Mouse (Mus musculus): ENCODE measurements at regions not wholly inside any gene's neighbourhood (a gene's known extent, or its start where the extent isn't known, plus 50 kb on each side); places are given as distances from the start of the nearest gene placed in this dataset.

- no peaks in the 10 kb centered on the region for H3K27me3 ChIP-seq (ENCODE audit: control insufficient read depth, insufficient read depth, insufficient read length)
- H3ac ChIP-seq (ENCODE audit: control insufficient read depth, insufficient read length, low read depth), result no peak overlapping the region
- no peak overlapping the region for H3K4me3 ChIP-seq (ENCODE audit: insufficient read depth, poor library complexity, severe bottlenecking)
- H3K79me3 ChIP-seq (ENCODE audit: low read depth), result no peaks in the 10 kb centered on the region
- no peaks in the 10 kb centered on the region for H3K36me3 ChIP-seq (ENCODE audit: control insufficient read depth, insufficient read depth)
- TF ChIP-seq FOSL1 (IDR thresholded peaks at IDR 0.05; ENCODE audit: insufficient read depth, low read length, poor library complexity, severe bottlenecking) (no peak), CEBPB (IDR thresholded peaks at IDR 0.05; ENCODE audit: low read depth) (no peak), MYOG (IDR thresholded peaks at IDR 0.05; ENCODE audit: control insufficient read depth, extremely low read depth, insufficient read length) (no peak), MYOD1 (IDR thresholded peaks at IDR 0.05; ENCODE audit: control insufficient read depth, insufficient read length, low read depth) (no peak), USF1 (IDR thresholded peaks at IDR 0.05; ENCODE audit: low read depth) (no peak), MAX (IDR thresholded peaks at IDR 0.05) (no peak), CTCF (IDR thresholded peaks at IDR 0.05; ENCODE audit: control insufficient read depth, insufficient read depth, insufficient read length) (no peak)
- H3K79me2 ChIP-seq (ENCODE audit: control insufficient read depth, insufficient read depth), result no peaks in the 10 kb centered on the region
These were observed 219.4 kb downstream of the 1500009L16Rik start for GRCm38 (mm10) chr10:83942101-83942500.

- Histone ChIP-seq H3K4me3 (ENCODE audit: insufficient read depth, poor library complexity, severe bottlenecking) (no peak overlapping the region), H3ac (ENCODE audit: control insufficient read depth, insufficient read length, low read depth) (no peak overlapping the region), H3K79me2 (ENCODE audit: control insufficient read depth, insufficient read depth) (no peaks in the 10 kb centered on the region), H3K79me3 (ENCODE audit: low read depth) (no peaks in the 10 kb centered on the region), H3K36me3 (ENCODE audit: control insufficient read depth, insufficient read depth) (no peaks in the 10 kb centered on the region), H3K27me3 (ENCODE audit: control insufficient read depth, insufficient read depth, insufficient read length) (peaks cover 5% of the 10 kb centered on the region)
- TF ChIP-seq FOSL1 (IDR thresholded peaks at IDR 0.05; ENCODE audit: insufficient read depth, low read length, poor library complexity, severe bottlenecking), result no peak
- no peak for TF ChIP-seq MYOD1 (IDR thresholded peaks at IDR 0.05; ENCODE audit: control insufficient read depth, insufficient read length, low read depth)
These were observed 221.5 kb downstream of the 1500009L16Rik start for GRCm38 (mm10) chr10:83944158-83944557.

- Histone ChIP-seq H3K79me2 (ENCODE audit: control insufficient read depth, insufficient read depth) (no peaks in the 10 kb centered on the region), H3K4me3 (ENCODE audit: insufficient read depth, poor library complexity, severe bottlenecking) (no peak overlapping the region), H3K36me3 (ENCODE audit: control insufficient read depth, insufficient read depth) (no peaks in the 10 kb centered on the region), H3ac (ENCODE audit: control insufficient read depth, insufficient read length, low read depth) (no peak overlapping the region), H3K27me3 (ENCODE audit: control insufficient read depth, insufficient read depth, insufficient read length) (peaks cover 5% of the 10 kb centered on the region), H3K79me3 (ENCODE audit: low read depth) (no peaks in the 10 kb centered on the region)
- TF ChIP-seq CEBPB (IDR thresholded peaks at IDR 0.05; ENCODE audit: low read depth) (no peak), USF1 (IDR thresholded peaks at IDR 0.05; ENCODE audit: low read depth) (no peak), MAX (IDR thresholded peaks at IDR 0.05) (no peak), CTCF (IDR thresholded peaks at IDR 0.05; ENCODE audit: control insufficient read depth, insufficient read depth, insufficient read length) (no peak), FOSL1 (IDR thresholded peaks at IDR 0.05; ENCODE audit: insufficient read depth, low read length, poor library complexity, severe bottlenecking) (no peak), MYOG (IDR thresholded peaks at IDR 0.05; ENCODE audit: control insufficient read depth, extremely low read depth, insufficient read length) (no peak), MYOD1 (IDR thresholded peaks at IDR 0.05; ENCODE audit: control insufficient read depth, insufficient read length, low read depth) (no peak)
These were observed 222.2 kb downstream of the 1500009L16Rik start for GRCm38 (mm10) chr10:83944897-83945296.

GRCm38 (mm10) chr10:83945503-83945902 lies 222.8 kb downstream of the 1500009L16Rik start:
- Histone ChIP-seq H3K36me3 (ENCODE audit: control insufficient read depth, insufficient read depth) (no peaks in the 10 kb centered on the region), H3K79me2 (ENCODE audit: control insufficient read depth, insufficient read depth) (no peaks in the 10 kb centered on the region)
- TF ChIP-seq FOSL1 (IDR thresholded peaks at IDR 0.05; ENCODE audit: insufficient read depth, low read length, poor library complexity, severe bottlenecking), result no peak
- no peak for TF ChIP-seq CEBPB (IDR thresholded peaks at IDR 0.05; ENCODE audit: low read depth)
- no peak for TF ChIP-seq MYOD1 (IDR thresholded peaks at IDR 0.05; ENCODE audit: control insufficient read depth, insufficient read length, low read depth)
- no peak for TF ChIP-seq USF1 (IDR thresholded peaks at IDR 0.05; ENCODE audit: low read depth)
- no peak for TF ChIP-seq CTCF (IDR thresholded peaks at IDR 0.05; ENCODE audit: control insufficient read depth, insufficient read depth, insufficient read length)
- no peak for TF ChIP-seq MYOG (IDR thresholded peaks at IDR 0.05; ENCODE audit: control insufficient read depth, extremely low read depth, insufficient read length)
- TF ChIP-seq MAX (IDR thresholded peaks at IDR 0.05), result no peak

GRCm38 (mm10) chr10:83946186-83947176 lies 223.8 kb downstream of the 1500009L16Rik start:
- H3ac ChIP-seq (ENCODE audit: control insufficient read depth, insufficient read length, low read depth), result no peak overlapping the region
- no peaks in the 10 kb centered on the region for H3K36me3 ChIP-seq (ENCODE audit: control insufficient read depth, insufficient read depth)
- H3K79me2 ChIP-seq (ENCODE audit: control insufficient read depth, insufficient read depth), result no peaks in the 10 kb centered on the region
- no peak overlapping the region for H3K4me3 ChIP-seq (ENCODE audit: insufficient read depth, poor library complexity, severe bottlenecking)
- H3K79me3 ChIP-seq (ENCODE audit: low read depth), result no peaks in the 10 kb centered on the region
- H3K27me3 ChIP-seq (ENCODE audit: control insufficient read depth, insufficient read depth, insufficient read length), result peaks cover 5% of the 10 kb centered on the region
- TF ChIP-seq CTCF (IDR thresholded peaks at IDR 0.05; ENCODE audit: control insufficient read depth, insufficient read depth, insufficient read length), result no peak
- TF ChIP-seq MYOG (IDR thresholded peaks at IDR 0.05; ENCODE audit: control insufficient read depth, extremely low read depth, insufficient read length), result no peak
- TF ChIP-seq MYOD1 (IDR thresholded peaks at IDR 0.05; ENCODE audit: control insufficient read depth, insufficient read length, low read depth), result no peak
- no peak for TF ChIP-seq CEBPB (IDR thresholded peaks at IDR 0.05; ENCODE audit: low read depth)
- TF ChIP-seq FOSL1 (IDR thresholded peaks at IDR 0.05; ENCODE audit: insufficient read depth, low read length, poor library complexity, severe bottlenecking), result no peak

More at GRCm38 (mm10) chr10:83945503-83945902, 222.8 kb downstream of the 1500009L16Rik start:
- Histone ChIP-seq H3K79me3 (ENCODE audit: low read depth) (no peaks in the 10 kb centered on the region), H3K4me3 (ENCODE audit: insufficient read depth, poor library complexity, severe bottlenecking) (no peak overlapping the region), H3ac (ENCODE audit: control insufficient read depth, insufficient read length, low read depth) (no peak overlapping the region), H3K27me3 (ENCODE audit: control insufficient read depth, insufficient read depth, insufficient read length) (peaks cover 5% of the 10 kb centered on the region)
